Mouse (Mus musculus) testis, adult 2 months (tissue): ENCODE measurements at regions not wholly inside any gene's neighbourhood (a gene's known extent, or its start where the extent isn't known, plus 50 kb on each side); places are given as distances from the start of the nearest gene placed in this dataset.

Source experiments
- H3K27ac ChIP-seq: fragments of 200-500 bp; 2 replicates; pipeline ENCODE4 v1.5.1; 2012; ENCODE audit warnings: low read depth, low read length; ENCODE audit not compliant: control insufficient read depth, insufficient read depth
- H3K27me3 ChIP-seq: fragments of 200-500 bp; 2 replicates; pipeline ENCODE4 v1.6.1; 2012; ENCODE audit warnings: mild to moderate bottlenecking, low read length, moderate library complexity; ENCODE audit not compliant: control insufficient read depth, insufficient read depth
- H3K36me3 ChIP-seq: fragments of 200-500 bp; 2 replicates; pipeline ENCODE4 v1.6.1; 2012; ENCODE audit warnings: mild to moderate bottlenecking, low read length; ENCODE audit not compliant: control insufficient read depth, insufficient read depth
- H3K4me1 ChIP-seq: fragments of 200-500 bp; 2 replicates; pipeline ENCODE4 v1.6.1; 2012; ENCODE audit warnings: low read length; ENCODE audit not compliant: control insufficient read depth, insufficient read depth
- H3K4me3 ChIP-seq: fragments of 200-500 bp; 2 replicates; pipeline ENCODE4 v1.5.1; 2012; ENCODE audit warnings: low read depth, mild to moderate bottlenecking, low read length, moderate library complexity, mixed read lengths; ENCODE audit not compliant: control insufficient read depth
- CTCF ChIP-seq: fragments of 200-500 bp; IDR thresholded peaks from 2 replicates; pipeline ENCODE4 v1.5.1; 2012; ENCODE audit warnings: low read depth, mild to moderate bottlenecking, inconsistent platforms, low read length, moderate library complexity; ENCODE audit not compliant: control insufficient read depth, insufficient read depth, insufficient replicate concordance
- POLR2A ChIP-seq: fragments of 200-500 bp; IDR thresholded peaks from 2 replicates; pipeline ENCODE4 v1.6.1; 2012; ENCODE audit warnings: low read depth, mild to moderate bottlenecking, inconsistent platforms, low read length, moderate library complexity; ENCODE audit not compliant: control insufficient read depth

DNA sequence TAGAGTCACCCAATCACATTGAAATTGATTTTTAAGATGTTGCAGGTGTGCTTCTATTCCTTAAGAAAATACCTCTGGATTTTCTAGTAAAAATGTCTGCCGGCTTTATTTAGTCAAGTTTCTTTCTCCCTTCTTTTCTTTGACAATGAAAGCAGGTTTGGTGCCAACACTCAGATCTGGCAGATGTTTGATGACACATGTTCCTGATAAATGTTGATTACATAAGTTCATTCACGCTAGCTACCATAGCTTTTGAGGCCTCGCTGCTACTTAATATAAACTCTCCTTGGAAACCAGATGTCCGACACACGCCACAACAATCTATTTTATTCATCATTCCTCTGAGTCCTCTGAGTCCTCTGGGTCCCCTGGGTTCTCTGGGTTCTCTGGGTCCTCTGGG is 195.7 kb upstream of the Lpp start:
- Histone ChIP-seq H3K4me1 (peaks cover 2% of the 10 kb centered on the region; the same call in 1 of the 2 replicates), H3K27me3 (no peaks in the 10 kb centered on the region), H3K27ac (no peak overlapping the region), H3K4me3 (no peak overlapping the region), H3K36me3 (no peaks in the 10 kb centered on the region)
- no peak for TF ChIP-seq POLR2A
- TF ChIP-seq CTCF, result no peak

DNA sequence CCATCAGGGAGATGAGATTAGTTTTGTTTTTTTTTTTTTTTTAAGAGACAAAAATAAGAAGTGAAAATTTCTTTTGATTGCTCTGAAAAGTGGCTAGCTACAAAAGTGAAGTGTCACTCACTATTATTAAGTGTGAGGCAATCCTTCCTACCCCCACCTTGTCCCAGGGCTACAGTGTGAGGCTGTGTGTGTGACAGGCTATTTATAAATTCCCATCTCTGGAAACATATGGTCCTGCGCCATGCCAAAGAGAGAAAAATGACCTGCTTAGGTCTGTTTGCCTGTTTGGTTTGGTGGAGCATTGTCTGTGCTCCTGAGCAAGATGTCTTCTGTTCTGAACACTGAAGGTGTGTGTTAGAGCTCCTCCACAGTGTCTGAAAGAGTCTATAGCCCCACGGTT is 199.4 kb upstream of the Lpp start:
- peaks cover 2% of the 10 kb centered on the region; the same call in 1 of the 2 replicates for H3K4me1 ChIP-seq
- H3K4me3 ChIP-seq, result no peak overlapping the region
- H3K27ac ChIP-seq, result no peak overlapping the region
- TF ChIP-seq POLR2A (no peak), CTCF (no peak)
- H3K27me3 ChIP-seq, result no peaks in the 10 kb centered on the region
- no peaks in the 10 kb centered on the region for H3K36me3 ChIP-seq

DNA sequence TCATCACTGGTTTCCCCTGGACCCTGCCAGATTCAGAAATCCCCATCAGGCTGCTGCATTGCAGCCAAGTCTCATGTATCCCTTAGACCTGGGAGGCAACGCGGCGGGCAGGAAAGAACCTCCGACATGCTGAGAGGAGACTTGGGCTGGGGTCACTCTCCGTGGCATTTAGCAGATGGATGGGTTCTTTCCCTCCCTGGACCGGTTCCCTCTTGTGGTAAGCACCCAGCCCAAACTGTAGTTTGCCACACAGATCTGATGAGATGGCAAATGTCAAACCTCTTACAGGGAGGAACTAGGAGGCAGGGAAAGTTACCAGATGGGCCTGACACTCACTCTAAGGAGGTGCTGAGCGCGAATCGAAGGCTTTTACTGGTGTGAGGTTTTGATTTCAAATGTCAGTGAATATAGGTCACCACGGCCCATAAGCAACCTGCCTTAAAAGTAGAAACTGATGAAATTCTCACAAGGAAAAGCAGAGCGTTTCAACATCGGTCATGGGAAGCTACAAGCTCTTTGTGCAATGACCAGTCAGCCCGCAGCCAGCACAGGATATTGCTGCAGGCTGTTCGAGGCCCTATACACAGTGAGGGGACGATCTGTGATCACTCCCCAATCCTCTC is 199.9 kb upstream of the Lpp start:
- Histone ChIP-seq H3K4me1 (peaks cover 2% of the 10 kb centered on the region; the same call in 1 of the 2 replicates), H3K27ac (no peak overlapping the region), H3K36me3 (no peaks in the 10 kb centered on the region)

DNA sequence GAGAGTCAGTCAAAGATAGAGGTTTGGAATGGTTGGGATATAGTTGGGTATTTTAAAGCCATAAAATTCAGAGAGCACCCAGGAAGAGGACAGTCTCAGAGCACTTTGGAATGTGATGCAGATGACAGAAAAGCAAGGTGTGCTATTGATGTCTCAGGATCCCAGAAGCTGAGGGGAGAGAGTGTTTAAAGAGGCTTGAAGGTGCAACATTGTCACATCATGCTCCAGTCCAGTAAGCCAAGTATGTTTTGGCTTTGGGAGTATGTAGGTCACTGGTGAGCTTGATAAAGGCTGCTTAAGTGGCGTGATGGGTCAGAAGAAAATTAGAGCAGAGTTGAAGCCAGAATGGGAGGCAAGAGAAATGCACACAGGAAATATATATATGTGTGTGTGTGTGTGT is 201.3 kb upstream of the Lpp start:
- H3K4me1 ChIP-seq, result peaks cover 2% of the 10 kb centered on the region; the same call in 1 of the 2 replicates
- H3K4me3 ChIP-seq, result no peak overlapping the region
- no peak overlapping the region for H3K27ac ChIP-seq
- no peaks in the 10 kb centered on the region for H3K27me3 ChIP-seq
- H3K36me3 ChIP-seq, result no peaks in the 10 kb centered on the region
- TF ChIP-seq POLR2A (no peak), CTCF (no peak)

More for the DNA sequence above, 199.9 kb upstream of the Lpp start:
- TF ChIP-seq POLR2A, result no peak
- no peak for TF ChIP-seq CTCF
- Histone ChIP-seq H3K27me3 (no peaks in the 10 kb centered on the region), H3K4me3 (no peak overlapping the region)

DNA sequence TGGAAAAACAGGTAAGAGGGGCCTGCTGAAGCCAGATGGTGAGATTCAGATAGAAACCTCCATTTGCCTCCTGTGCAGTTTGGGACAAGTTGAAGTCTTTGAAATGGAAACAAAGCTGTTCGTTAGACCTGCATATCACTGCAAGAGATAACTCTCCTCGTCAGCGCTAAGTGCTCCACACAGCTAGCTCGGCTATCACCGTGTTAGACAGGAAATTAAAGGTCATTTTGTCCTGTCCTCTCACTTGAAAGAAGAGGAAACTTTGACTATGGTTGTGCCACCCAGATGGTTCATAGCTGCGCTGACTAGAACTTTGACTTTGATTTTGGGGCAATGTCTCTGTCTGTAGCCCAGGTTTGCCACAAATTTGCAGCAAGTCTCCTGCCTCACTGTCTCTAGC is 198.5 kb upstream of the Bcl6 start:
- Histone ChIP-seq H3K4me1 (no peaks in the 10 kb centered on the region), H3K36me3 (no peaks in the 10 kb centered on the region), H3K27me3 (no peaks in the 10 kb centered on the region), H3K4me3 (no peak overlapping the region), H3K27ac (no peak overlapping the region)
- TF ChIP-seq POLR2A, result no peak
- TF ChIP-seq CTCF, result no peak

DNA sequence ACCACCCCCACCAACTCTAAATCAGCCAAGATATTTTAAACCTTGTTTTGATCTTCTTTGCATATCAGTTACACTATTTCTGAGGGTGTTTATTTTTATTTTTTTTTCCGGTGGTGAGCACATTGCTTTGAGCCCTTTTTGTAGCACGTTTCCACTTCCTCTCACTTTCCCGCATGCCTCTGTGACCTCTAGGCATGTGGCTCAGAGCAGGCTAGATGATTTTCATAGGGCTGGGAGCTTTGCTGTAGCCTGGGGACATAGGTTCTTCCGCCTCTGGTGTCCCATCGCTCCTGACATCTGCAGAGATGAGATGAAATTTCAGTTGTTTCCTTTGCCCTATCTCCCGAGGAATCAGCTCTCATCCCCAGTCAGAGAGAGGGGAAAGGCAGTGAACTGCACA is 197.3 kb upstream of the Bcl6 start:
- Histone ChIP-seq H3K27ac (no peak overlapping the region), H3K4me3 (no peak overlapping the region), H3K36me3 (no peaks in the 10 kb centered on the region), H3K27me3 (no peaks in the 10 kb centered on the region), H3K4me1 (no peaks in the 10 kb centered on the region)
- TF ChIP-seq POLR2A, result no peak

DNA sequence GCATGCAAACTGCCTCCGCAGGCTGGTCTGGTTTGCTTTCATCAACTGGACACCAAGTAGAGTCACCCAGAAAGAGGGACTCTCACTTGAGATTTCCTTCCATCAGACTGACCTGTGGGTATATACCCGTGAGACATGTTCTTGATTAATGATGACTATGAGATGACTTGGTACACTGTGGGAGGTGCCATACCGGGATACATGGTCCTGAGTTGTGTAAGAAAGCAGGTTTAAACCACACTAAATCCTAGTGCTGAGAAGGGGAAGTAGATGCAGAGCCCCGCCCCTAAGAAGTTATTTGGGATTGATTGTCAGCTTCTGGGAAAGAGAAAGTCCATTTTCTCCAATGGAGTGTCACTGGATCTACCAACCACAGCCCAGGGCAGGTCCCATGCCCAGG is 196.2 kb upstream of the Bcl6 start:
- Histone ChIP-seq H3K4me1 (no peaks in the 10 kb centered on the region), H3K27me3 (no peaks in the 10 kb centered on the region), H3K4me3 (no peak overlapping the region), H3K27ac (no peak overlapping the region), H3K36me3 (no peaks in the 10 kb centered on the region)
- TF ChIP-seq POLR2A, result no peak

DNA sequence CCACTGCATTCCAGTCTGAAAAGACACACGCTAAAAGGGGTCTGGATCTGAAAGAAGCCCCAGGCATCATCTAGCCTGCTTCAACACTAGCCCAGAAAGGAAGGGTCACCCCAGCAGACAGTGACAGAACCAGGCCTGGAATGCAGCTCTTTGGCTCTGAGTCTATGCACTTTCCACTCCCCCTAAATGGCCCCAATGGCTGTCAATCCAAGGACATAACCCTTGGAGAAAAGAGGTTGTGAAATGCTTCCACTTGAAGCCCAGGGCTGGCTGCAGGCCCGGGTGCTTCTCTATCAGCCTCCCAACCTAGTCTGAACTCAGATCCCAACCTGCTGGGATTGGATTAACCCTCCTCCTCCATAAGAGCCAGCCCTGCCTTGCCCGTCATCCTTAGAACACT is 194.6 kb upstream of the Bcl6 start:
- TF ChIP-seq POLR2A, result no peak
- no peak for TF ChIP-seq CTCF
- Histone ChIP-seq H3K27ac (no peak overlapping the region), H3K4me3 (no peak overlapping the region), H3K36me3 (no peaks in the 10 kb centered on the region), H3K4me1 (no peaks in the 10 kb centered on the region), H3K27me3 (no peaks in the 10 kb centered on the region)
